Mouse (Mus musculus): ENCODE data around the gene Celf5. TPM values are rescaled to one million over a fixed set of nuclear protein-coding genes. Genes with fewer than 3 reads are reported as not detected.

Celf5 gene
- total RNA-seq, 1 experiment from 2014 or later = 0.48 TPM

DNA sequence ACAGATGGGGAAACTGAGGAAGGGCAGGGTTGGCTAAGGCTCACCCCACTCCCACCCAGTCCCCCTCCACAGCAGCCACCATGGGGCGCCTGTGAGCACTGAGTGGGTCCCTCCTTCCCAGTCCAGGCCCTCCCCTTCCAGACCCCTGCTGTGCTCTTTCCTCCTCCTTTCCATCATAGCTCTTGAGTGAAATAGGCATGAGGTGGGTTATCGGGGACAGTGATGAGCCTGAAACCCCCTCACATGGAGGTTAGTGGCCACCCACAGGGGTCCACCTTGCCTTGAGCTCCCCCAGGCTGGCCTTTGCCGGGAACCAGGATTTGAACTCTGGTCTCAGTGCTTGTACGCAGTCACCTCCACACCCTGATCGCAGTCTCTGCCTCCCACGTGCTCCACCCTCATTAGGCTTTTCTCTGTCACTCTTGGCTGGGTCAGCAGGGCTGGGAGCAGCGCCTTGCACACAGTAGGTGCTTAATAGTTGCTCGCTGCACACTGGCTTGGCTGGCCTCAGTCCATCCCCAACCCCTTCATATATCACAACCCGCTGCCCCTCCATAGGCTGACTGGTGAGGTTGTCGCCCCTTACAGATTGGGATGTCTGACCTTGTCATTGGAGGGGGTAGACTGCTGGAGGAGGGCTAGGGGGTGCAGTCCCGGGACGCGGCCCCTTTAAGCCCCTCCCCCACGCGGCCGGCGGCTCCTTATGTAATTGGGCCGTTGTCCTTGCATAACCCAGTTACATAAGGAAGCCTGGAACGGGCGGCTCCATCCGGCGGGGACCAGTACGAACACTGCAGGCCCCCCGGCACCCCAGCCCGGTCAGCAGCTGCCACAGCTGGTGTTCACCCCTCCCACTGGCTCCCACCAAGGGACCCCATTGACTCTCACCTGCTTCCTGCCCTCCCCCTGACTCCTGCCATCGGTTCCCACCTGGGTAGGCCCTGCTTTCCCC is 68.9 kb downstream of the Celf5 start:
- DNase-seq = peak; percentile 93

DNA sequence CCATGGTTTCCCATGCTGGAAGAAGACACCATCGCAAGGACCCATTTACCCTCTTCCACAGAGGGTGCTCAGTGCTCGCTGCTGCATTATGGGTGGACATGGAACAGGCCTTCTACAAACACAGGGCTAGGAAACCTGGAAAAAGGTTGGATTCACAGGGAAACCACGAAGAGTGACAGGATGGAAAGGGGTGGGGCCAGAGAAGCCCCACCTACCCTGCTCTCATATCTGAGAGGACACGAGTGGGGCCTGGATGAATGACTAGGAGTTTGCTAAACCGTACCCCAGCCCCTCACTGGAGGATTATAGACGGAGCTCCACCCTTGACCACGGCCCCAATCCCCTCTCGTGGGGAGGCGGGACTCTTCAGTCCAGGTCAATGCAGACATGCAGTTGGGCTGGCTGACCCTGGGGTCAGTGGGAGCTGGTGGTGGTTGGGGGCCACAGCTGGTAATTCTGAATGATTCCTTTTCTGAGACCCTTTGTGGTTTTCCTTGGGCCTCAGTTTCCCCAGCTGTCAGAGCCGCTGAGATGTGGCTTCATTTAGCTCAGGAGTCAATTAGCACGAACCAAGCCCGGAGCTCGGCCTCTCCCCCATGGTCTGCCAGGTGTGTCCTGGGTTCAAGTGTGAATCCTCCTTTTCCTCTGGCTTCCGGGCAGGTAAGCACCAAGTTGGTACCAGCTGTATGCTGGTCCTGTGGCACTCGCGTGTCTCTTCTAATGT is 69.8 kb downstream of the Celf5 start:
- no peak for DNase-seq

DNA sequence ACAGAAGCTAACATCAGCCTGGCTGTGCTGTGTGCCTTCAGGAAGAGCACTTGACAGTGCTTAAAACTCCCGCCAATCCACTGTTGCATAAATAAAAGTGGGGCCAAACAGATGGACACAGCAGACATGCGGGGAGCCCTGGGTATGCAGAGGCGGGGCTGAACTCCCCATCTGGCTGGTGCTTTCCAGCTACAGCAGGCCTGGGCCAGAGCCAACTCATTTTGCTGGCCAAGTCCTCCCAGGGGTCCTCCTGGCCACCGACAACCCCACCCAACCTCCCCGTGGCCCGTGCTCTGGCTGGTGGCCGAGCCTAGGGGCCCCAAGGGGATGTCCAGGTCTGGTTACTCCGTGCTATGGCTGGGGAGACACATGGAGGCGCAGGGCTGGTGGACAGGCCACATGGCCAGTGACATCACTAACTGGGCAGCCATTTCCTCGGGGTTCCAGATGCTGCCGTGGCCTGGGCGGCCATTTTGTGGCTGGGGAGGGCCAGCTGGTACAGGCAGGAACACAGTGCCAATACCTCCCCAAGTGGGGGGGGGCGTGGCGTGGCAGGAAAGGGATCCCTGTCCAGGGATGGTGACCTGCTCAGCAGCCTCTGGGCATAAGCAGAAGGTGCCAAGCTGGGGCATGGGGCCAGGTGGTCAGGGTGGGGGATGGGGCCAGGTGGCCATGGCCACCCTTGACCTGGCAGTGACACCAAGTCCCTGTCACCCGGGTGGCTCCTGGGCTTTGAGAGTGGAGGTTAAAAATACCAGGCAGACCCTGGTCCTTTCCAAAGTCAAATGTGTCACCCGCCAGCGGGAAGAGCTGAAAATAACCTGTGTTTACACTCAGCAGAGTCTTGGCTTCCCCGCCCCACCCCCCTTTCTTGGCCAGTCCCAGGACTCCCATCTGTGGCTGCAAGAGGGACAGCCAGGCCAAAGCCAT is 70.8 kb downstream of the Celf5 start:
- peak; percentile 91 for DNase-seq

DNA sequence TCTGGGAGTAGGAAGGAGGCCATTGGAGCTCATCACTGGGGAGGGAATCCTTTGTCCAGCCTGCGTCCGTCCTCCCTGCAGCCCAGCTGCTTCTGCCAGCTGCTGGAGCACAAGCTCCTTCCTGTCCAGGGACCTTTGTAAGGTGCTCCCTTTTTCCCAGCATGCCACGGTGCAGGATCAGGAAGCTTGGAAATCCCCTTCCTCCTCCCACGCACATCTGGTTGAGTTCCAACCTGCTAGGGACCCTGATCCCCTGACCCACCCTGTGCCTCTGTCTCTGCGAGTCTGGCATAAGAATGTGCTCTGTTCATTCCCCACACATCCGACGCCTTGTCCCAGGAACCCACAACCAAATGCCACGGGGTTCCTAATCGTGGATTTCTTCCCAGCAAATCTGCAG is 71.5 kb downstream of the Celf5 start:
- peak; percentile 64 for DNase-seq

DNA sequence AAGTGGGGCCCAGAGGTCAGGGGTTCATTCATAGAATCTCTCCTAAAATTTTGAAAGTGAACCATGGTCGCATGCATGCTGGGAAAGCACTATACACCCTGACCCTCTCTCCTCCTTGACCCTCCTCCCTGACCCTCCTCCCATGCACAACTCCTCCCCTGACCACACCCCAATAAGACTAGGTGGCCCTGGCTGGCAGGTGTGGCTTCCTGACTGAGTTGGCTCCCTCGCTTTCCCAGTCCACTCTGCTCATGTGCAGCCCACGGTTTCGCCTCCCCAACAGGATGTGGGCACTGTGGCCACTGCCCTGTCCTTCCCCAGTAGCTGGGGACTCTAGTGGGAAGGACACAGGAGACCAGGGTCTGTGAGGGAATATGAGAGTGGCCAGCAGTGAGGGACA is 72.2 kb downstream of the Celf5 start:
- no peak for DNase-seq

DNA sequence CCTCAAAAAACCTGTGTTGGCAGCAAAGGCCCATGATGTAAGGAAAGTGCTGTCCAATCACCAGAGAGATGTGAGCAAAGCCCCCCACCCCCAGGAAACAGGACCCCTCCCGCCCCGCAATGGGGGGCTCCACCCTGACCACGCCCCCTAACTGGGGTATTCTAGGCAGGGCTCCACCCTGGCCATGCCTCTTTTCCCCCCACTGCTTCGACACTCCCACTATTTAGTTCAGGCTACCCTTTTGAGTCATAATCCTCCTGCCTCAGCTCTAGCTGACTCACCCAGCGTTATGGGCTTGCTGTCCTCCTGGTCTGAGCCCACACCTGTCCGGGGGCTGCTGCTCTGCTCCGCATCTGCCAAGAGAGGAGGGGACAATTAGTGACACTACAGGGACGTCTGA is 73.2 kb downstream of the Celf5 start:
- no peak for DNase-seq

Small RNA genes lying within 50 kb of the gene (microRNA-seq; reads per million reads assigned to microRNA genes)
- gene Gm25595 (0 reads per million in 2 experiments), gene Mir1191b (0 to 0.85 reads per million in 2 experiments)

Other genes with a start within 250 kb of the Celf5 start
- 11.0 and 12.5 TPM in 2 replicates for gene Zfr2, start 249.6 kb downstream of the Celf5 start, total RNA-seq (2021)
- gene Matk, start 229.8 kb downstream of the Celf5 start, total RNA-seq (2021) = 2.1 and 2.9 TPM in 2 replicates
- 108 and 113 TPM in 2 replicates for gene Mrpl54, start 215.8 kb downstream of the Celf5 start, total RNA-seq (2021)
- gene Apba3, start 215.7 kb downstream of the Celf5 start, total RNA-seq (2021) = 95.0 and 100 TPM in 2 replicates
- 0.90 and 1.6 TPM in 2 replicates for gene Tjp3, start 191.1 kb downstream of the Celf5 start, total RNA-seq (2021)
- gene Pip5k1c, start 189.7 kb downstream of the Celf5 start, total RNA-seq (2021) = 38.7 and 46.9 TPM in 2 replicates
- gene Cactin, start 161.6 kb downstream of the Celf5 start, total RNA-seq (2021) = 33.1 and 40.7 TPM in 2 replicates
- 38.6 and 47.0 TPM in 2 replicates for gene Tbxa2r, start 154.0 kb downstream of the Celf5 start, total RNA-seq (2021)
- gene Gipc3, start 139.4 kb downstream of the Celf5 start, total RNA-seq (2021) = 4.6 and 5.1 TPM in 2 replicates
- 83.0 and 90.1 TPM in 2 replicates for gene Hmg20b, start 132.2 kb downstream of the Celf5 start, total RNA-seq (2021)
- 15.2 and 16.3 TPM in 2 replicates for gene Mfsd12, start 125.2 kb downstream of the Celf5 start, total RNA-seq (2021)
- 2.0 and 2.1 TPM in 2 replicates for gene 4930404N11Rik, start 116.9 kb downstream of the Celf5 start, total RNA-seq (2021)
- 40.5 and 43.3 TPM in 2 replicates for gene Fzr1, start 104.2 kb downstream of the Celf5 start, total RNA-seq (2021)
- 52.6 and 55.6 TPM in 2 replicates for gene Dohh, start 98.3 kb downstream of the Celf5 start, total RNA-seq (2021)
- 0.48 and 1.6 TPM in 2 replicates for gene Gm48551, start 98.2 kb downstream of the Celf5 start, total RNA-seq (2021)
- gene Gm48552, start 93.7 kb downstream of the Celf5 start, total RNA-seq (2021) = 0.64 and 2.1 TPM in 2 replicates
- 0.94 and 1.9 TPM in 2 replicates for gene Smim24, start 89.7 kb downstream of the Celf5 start, total RNA-seq (2021)
- 90.1 and 104 TPM in 2 replicates for gene Nfic, start 27.1 kb downstream of the Celf5 start, total RNA-seq (2021)
- gene Ncln, start 13.7 kb upstream of the Celf5 start, total RNA-seq (2021) = 102 and 107 TPM in 2 replicates
- 2.3 and 7.4 TPM in 2 replicates for gene S1pr4, start 17.4 kb upstream of the Celf5 start, total RNA-seq (2021)
- gene Gna15, start 41.5 kb upstream of the Celf5 start, total RNA-seq (2021) = 0.85 and 1.9 TPM in 2 replicates
- gene Gna11, start 62.5 kb upstream of the Celf5 start, total RNA-seq (2021) = 65.0 and 67.2 TPM in 2 replicates
- 646 and 698 TPM in 2 replicates for gene Aes, start 76.8 kb upstream of the Celf5 start, total RNA-seq (2021)
- gene Tle2, start 91.9 kb upstream of the Celf5 start, total RNA-seq (2021) = 17.8 and 18.1 TPM in 2 replicates
- gene Tle6, start 118.4 kb upstream of the Celf5 start, total RNA-seq (2021) = 10.1 and 15.3 TPM in 2 replicates
- gene BC025920, start 123.6 kb upstream of the Celf5 start, total RNA-seq (2021) = 2.0 TPM in 2 replicates
- gene Sirt6, start 145.1 kb upstream of the Celf5 start, total RNA-seq (2021) = 22.2 and 24.3 TPM in 2 replicates
- 18.1 and 22.5 TPM in 2 replicates for gene Ankrd24, start 145.8 kb upstream of the Celf5 start, total RNA-seq (2021)
- 2.1 and 3.3 TPM in 2 replicates for gene Gm10778, start 166.3 kb upstream of the Celf5 start, total RNA-seq (2021)
- gene Zfp433, start 222.1 kb upstream of the Celf5 start, total RNA-seq (2021) = 6.0 and 8.7 TPM in 2 replicates

All from adrenal gland, postnatal 14 days (tissue).